Mouse (Mus musculus) R1 (cell line): ENCODE measurements at regions not wholly inside any gene's neighbourhood (a gene's known extent, or its start where the extent isn't known, plus 50 kb on each side); places are given as distances from the start of the nearest gene placed in this dataset.
A peak's percentile ranks its signal among the peaks of the same experiment; 100 is the strongest.

ENCODE experiments used
- DNase-seq: peaks from one replicate; pipeline ENCODE4 v3.0.0-alpha.2; 2018; ENCODE audit warnings: low read depth, low spot score

DNA sequence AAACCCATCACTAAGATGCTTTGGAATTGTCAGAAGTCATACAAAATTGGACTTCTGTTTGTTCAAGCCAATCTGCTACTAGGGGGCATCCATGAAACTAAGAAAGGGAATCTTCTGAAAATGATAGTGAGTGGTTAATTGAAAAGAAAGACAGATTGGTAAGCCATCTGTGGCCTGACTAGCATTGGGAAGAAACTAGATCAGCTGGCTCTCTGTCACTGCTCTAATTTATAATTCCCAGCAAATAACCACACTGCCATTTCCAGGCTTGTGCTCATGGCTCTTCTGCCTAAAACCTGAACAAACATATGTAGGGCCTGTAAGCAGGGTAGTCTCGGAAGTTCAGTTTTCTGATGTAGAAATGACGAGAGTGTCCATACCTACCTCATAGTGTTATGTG is 569.8 kb downstream of the Pcdh19 start:
- DNase-seq = no peak

DNA sequence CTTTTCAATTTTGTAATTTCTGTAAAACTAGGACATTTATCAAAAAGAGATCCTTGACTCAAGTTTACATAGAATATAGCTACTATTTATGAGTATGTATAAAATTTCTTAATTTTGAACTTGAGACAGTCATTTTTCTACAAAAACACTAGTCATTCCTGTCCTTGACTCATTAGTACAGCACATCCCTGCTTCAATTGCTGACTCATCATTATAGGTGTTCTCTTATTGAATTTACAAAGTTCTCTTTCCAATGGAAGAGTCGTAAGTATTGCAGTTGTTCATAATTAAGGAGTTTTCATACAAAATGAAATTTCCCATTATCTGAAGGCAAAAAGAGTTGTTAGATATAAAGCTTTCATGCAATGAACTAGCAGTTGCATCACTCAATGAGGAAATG is 578.6 kb downstream of the Pcdh19 start:
- DNase-seq = no peak

- peak; percentile 9 for DNase-seq
These were observed 595.8 kb downstream of the Pcdh19 start for GRCm38 (mm10) chrX:133092983-133093382.

- peak; percentile 6 for DNase-seq
These were observed 624.7 kb downstream of the Pcdh19 start for GRCm38 (mm10) chrX:133064116-133064515.
